Mouse (Mus musculus) liver, adult 2 months (tissue): ENCODE measurements around the gene Cdhr3.

Source experiments
- CTCF ChIP-seq: fragments of 200-500 bp; IDR thresholded peaks from 2 replicates; pipeline ENCODE4 v1.5.1; 2011; ENCODE audit warnings: low read depth, low read length, control low read depth
- POLR2A ChIP-seq: fragments of 200-500 bp; IDR thresholded peaks from 2 replicates; pipeline ENCODE4 v1.6.1; 2011; ENCODE audit warnings: low read length, control low read depth; ENCODE audit not compliant: insufficient read depth; ENCODE audit errors: extremely low read depth

DNA sequence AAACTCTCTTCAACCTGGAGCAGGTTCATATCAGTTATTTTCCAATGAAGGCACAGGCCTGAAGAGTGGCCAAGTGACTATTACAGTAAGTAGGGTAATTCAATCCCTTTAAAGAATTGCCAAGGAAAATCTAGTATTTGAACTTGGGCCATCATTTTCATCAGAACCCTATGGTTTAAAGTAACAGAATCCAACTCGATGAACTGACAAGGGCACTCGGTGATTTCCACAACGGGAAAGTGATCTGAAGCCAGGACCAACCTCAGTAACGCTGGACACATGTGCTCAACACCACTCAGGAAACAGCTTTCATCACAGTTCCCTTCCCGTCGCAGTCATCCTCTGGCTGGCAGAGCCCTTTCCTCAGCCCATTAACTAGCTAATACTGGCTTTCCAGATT, 68.2 kb downstream of the Cdhr3 start:
- TF ChIP-seq POLR2A: no peak
- TF ChIP-seq CTCF: no peak
